Mouse (Mus musculus) stomach, postnatal 0 days (tissue): ENCODE measurements around the gene Ccrl2. TPM values are rescaled to one million over a fixed set of nuclear protein-coding genes. Genes with fewer than 3 reads are reported as not detected.

Source experiments
- ATAC-seq: fragments of 200-750 bp; cut with Nextera tagmentation; 2 replicates; pipeline ENCODE4 v1.8.0; 2017; ENCODE audit not compliant: low FRiP score, low TSS enrichment
- DNase-seq: peaks from one replicate; pipeline ENCODE4 v3.0.0-alpha.2; 2016; ENCODE audit warnings: low spot score
- H3K27ac ChIP-seq: fragments of 300-500 bp; sonication (generic); replicated peaks from 2 replicates; pipeline ENCODE4 v1.5.1; 2014; ENCODE audit warnings: mild to moderate bottlenecking, control low read depth
- H3K27me3 ChIP-seq: fragments of 300-500 bp; sonication (generic); 2 replicates; pipeline ENCODE4 v1.6.1; 2014; ENCODE audit warnings: low read length; ENCODE audit not compliant: control insufficient read depth, insufficient read depth
- H3K36me3 ChIP-seq: fragments of 300-500 bp; sonication (generic); 2 replicates; pipeline ENCODE4 v1.6.1; 2014; ENCODE audit warnings: low read length, mixed read lengths; ENCODE audit not compliant: control insufficient read depth, insufficient read depth
- H3K4me1 ChIP-seq: fragments of 300-500 bp; sonication (generic); replicated peaks from 2 replicates; pipeline ENCODE4 v1.6.1; 2014; ENCODE audit warnings: antibody characterized with exemption; ENCODE audit not compliant: control insufficient read depth, insufficient read depth
- H3K4me2 ChIP-seq: fragments of 300-500 bp; sonication (generic); replicated peaks from 2 replicates; pipeline ENCODE4 v1.6.1; 2014; ENCODE audit warnings: low read depth, mild to moderate bottlenecking, control low read depth, moderate library complexity
- H3K4me3 ChIP-seq: fragments of 300-500 bp; sonication (generic); 2 replicates; pipeline ENCODE4 v1.5.1; 2014; ENCODE audit warnings: low read depth, low read length, control low read depth
- H3K9ac ChIP-seq: fragments of 300-500 bp; sonication (generic); 2 replicates; pipeline ENCODE4 v1.6.1; 2014; ENCODE audit warnings: mild to moderate bottlenecking, low read length, control low read depth, mixed read lengths
- H3K9me3 ChIP-seq: fragments of 300-500 bp; sonication (generic); 2 replicates; pipeline ENCODE4 v1.6.1; 2016; ENCODE audit warnings: low read length; ENCODE audit not compliant: control insufficient read depth
- CTCF ChIP-seq: IDR thresholded peaks from 2 replicates; pipeline ENCODE4 v1.5.1; 2016; ENCODE audit warnings: antibody characterized with exemption, low read depth, mild to moderate bottlenecking, moderate library complexity
- EP300 ChIP-seq: optimal IDR thresholded peaks from 2 replicates; pipeline ENCODE3; 2016; ENCODE audit warnings: antibody characterized with exemption
- WGBS: fragments of 180-500 bp; shearing (Covaris S2); extraction: QIAGEN DNeasy Blood & Tissue Kit; methylation state at CpG from one replicate; pipeline ENCODE4 v1.1.7; 2014; 5-methylcytosine and 5-hydroxymethylcytosine counted together
- polyA plus RNA-seq: library from polyadenylated mRNA; unstranded; fragments of >200 nt; fragmentation: Nextera tagmentation; extraction: Ambion mirVana; gene quantifications from 2 replicates; pipeline ENCODE4 v1.2.1, GENCODE M21; 2015

Gene Ccrl2
- polyA plus RNA-seq, 1 experiment from 2014 or later, result 2.0 TPM

DNA sequence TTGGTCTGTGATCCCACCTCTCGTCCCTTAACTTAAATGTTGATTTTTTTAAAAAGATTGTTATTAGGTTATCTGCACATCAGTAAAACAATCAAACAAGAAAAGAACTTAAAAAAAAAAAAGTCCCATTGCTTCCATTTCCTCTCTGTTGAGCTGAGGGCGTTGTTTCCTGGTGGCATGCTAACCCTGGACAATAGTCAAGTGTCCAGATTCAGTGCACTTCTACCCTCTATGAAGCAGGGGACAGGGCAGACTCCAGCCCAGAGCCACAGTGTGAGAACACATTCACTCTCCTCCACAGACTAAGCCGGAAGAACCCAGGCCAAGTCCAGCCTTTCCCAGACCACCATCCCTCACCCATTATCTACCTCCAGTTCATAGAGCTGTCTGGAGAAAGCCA lies 8.9 kb downstream of the Ccrl2 start:
- no peak overlapping the region for H3K4me2 ChIP-seq

DNA sequence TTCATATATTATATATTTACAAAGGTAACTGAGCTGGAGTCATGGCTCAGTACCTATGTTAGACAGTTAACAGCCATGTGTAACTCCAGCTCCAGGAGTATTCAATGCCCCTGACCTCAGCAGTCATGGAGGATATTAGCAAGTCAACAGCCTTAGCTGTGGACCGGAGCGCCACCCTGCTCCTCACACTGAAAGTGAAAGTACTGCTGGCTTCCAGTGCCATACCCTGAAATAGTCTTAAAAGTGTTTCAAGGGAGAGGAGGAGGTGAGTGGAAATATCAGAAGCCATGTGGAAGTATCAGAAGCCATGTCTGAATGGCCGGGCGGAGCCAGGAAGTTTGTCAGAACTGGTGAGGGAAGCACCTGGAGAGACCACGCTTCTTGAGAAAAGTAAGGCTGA lies 10.1 kb downstream of the Ccrl2 start:
- Histone ChIP-seq H3K27ac (no peak overlapping the region), H3K27me3 (no peaks in the 10 kb centered on the region), H3K36me3 (no peaks in the 10 kb centered on the region), H3K4me2 (no peak overlapping the region), H3K4me1 (no peaks in the 10 kb centered on the region), H3K4me3 (no peak overlapping the region), H3K9ac (no peak overlapping the region), H3K9me3 (no peaks in the 10 kb centered on the region)
- ATAC-seq, result no peak
- TF ChIP-seq CTCF, result no peak
- no peak for TF ChIP-seq EP300
- 87% methylated on average over 5 of the region's 5 CpGs for WGBS
- no peak for DNase-seq

More for the DNA sequence above, 8.9 kb downstream of the Ccrl2 start:
- Histone ChIP-seq H3K4me1 (no peaks in the 10 kb centered on the region), H3K9me3 (no peaks in the 10 kb centered on the region), H3K9ac (no peak overlapping the region), H3K27me3 (no peaks in the 10 kb centered on the region), H3K4me3 (no peak overlapping the region), H3K36me3 (no peaks in the 10 kb centered on the region), H3K27ac (no peak overlapping the region)
- ATAC-seq (no peak), DNase-seq (no peak)
- TF ChIP-seq CTCF (no peak), EP300 (no peak)
- WGBS, result 63% methylated on average over 3 of the region's 3 CpGs

DNA sequence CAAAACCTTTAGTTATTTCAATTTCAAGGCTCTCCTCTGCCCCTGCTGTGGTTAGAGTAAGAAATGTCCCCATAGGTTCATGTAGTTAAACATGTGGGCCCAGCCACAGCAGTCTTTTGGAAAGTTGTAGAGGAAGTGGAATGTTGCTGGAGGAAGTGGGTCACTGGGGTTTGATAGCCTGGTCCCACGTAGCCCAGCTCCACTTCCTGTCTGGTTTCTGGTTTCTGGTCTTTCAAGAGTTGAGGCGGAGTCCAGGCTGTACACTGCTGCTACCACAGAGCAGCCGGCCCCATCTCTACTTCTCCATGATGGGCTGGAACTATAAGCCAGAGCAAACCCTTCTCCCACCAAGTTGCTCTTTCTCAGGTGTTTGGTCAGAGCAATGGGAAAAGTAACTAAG lies 11.1 kb downstream of the Ccrl2 start:
- no peak for TF ChIP-seq EP300
- no peak for TF ChIP-seq CTCF
- H3K9ac ChIP-seq, result no peak overlapping the region
- no peak overlapping the region for H3K4me3 ChIP-seq
- no peaks in the 10 kb centered on the region for H3K9me3 ChIP-seq
- no peaks in the 10 kb centered on the region for H3K27me3 ChIP-seq
- DNase-seq (no peak), ATAC-seq (no peak)
- 61% methylated on average over 3 of the region's 3 CpGs for WGBS
- H3K36me3 ChIP-seq, result no peaks in the 10 kb centered on the region
- no peak overlapping the region for H3K27ac ChIP-seq
- no peaks in the 10 kb centered on the region for H3K4me1 ChIP-seq
- no peak overlapping the region for H3K4me2 ChIP-seq

DNA sequence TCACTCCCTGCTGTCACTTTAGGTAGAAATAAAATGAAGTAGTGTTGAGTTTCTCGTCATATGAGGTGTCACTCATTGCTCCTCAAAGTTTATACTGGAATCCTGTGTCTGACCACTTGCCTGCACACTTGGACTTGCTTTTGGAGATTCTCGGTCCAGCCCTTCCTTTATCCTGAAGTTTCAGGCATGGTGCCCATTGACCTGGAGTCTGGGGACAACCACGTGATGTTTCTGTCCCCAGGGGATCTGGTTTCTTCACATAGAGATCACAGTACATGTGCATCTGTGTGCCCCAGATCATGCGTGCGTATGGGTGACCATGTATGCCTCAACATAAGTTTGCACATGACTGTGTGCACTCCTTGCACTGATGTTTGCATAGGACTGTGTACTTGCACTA lies 15.1 kb downstream of the Ccrl2 start:
- no peak for DNase-seq
- H3K36me3 ChIP-seq, result no peaks in the 10 kb centered on the region
- no peak overlapping the region for H3K27ac ChIP-seq
- no peak overlapping the region for H3K4me2 ChIP-seq
- no peak overlapping the region for H3K4me3 ChIP-seq
- no peaks in the 10 kb centered on the region for H3K9me3 ChIP-seq
- no peaks in the 10 kb centered on the region for H3K27me3 ChIP-seq
- no peak for ATAC-seq
- no peaks in the 10 kb centered on the region for H3K4me1 ChIP-seq
- TF ChIP-seq EP300 (no peak), CTCF (no peak)
- H3K9ac ChIP-seq, result no peak overlapping the region
- 75% methylated on average over 5 of the region's 5 CpGs for WGBS

DNA sequence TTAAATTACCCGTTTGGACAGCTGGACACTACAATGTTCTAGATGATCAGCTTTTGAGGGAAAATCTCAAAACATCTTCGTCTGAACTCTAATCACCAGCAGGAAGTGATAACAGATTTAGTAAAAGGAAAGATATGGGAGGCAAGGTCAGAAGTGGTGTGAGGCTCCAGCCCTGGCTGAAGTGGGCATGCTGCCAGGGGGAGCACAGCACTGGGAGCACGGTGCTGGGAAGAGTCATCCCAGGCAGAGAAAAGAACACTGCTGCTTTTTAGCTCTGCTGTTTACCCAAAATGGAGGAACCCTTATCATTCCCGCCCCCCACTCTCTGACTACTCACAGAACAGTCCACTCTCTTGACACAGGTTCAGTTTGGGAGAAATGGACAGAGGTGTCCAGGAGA lies 17.4 kb downstream of the Ccrl2 start:
- Histone ChIP-seq H3K4me3 (no peak overlapping the region), H3K4me1 (no peaks in the 10 kb centered on the region), H3K36me3 (no peaks in the 10 kb centered on the region), H3K4me2 (no peak overlapping the region), H3K27me3 (no peaks in the 10 kb centered on the region), H3K27ac (no peak overlapping the region), H3K9me3 (no peaks in the 10 kb centered on the region), H3K9ac (no peak overlapping the region)
- WGBS, result 64% methylated on average over 4 of the region's 4 CpGs
- DNase-seq (no peak), ATAC-seq (no peak)
- no peak for TF ChIP-seq EP300
- no peak for TF ChIP-seq CTCF

DNA sequence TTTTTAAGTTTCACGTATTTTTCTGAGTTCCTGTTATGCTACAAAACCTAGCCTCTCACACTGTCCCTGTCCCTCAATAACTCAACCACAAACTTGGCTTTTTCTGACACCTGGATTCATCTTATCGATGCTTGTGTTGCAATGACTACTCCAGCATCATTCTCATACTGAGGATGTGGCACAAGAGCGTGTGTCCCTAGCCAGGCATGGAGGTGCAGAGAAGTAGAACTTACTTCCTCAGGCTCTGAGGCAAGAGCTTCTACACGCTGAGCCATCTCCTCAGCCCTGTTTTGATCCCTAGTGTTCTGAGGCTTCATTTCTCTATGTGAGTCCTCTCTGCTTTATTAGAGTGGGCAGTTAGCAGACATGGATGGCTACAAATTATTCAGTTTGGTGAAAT lies 23.6 kb downstream of the Ccrl2 start:
- WGBS, result 88% methylated on average over 4 of the region's 4 CpGs
- H3K4me1 ChIP-seq, result no peaks in the 10 kb centered on the region
- H3K27me3 ChIP-seq, result no peaks in the 10 kb centered on the region
- ATAC-seq (no peak), DNase-seq (no peak)
- H3K9ac ChIP-seq, result no peak overlapping the region
- no peaks in the 10 kb centered on the region for H3K36me3 ChIP-seq
- no peaks in the 10 kb centered on the region for H3K9me3 ChIP-seq
- H3K4me3 ChIP-seq, result no peak overlapping the region
- no peak for TF ChIP-seq EP300
- no peak for TF ChIP-seq CTCF
- H3K4me2 ChIP-seq, result no peak overlapping the region
- no peak overlapping the region for H3K27ac ChIP-seq

DNA sequence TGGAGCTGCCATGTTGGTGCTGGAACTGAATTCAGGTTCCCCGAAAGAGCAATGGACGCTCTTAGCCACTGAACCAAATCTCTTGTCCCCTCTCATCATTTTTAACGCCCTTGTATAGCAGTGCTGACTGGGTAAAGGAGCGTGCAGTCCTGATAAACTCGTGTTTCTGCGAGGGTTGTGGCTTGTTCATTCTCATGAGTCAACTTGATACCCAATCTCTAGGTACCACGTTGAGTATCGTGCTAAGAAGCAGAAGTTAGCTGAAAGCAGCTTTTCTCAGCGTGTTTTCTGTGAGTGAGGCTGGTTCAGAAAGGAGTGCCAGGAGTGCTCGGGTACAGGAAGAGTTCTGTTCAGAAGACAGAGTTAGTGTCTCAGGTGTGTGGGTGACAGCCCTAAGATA lies 30.5 kb downstream of the Ccrl2 start:
- TF ChIP-seq EP300, result no peak
- no peak for TF ChIP-seq CTCF
- Histone ChIP-seq H3K27me3 (no peaks in the 10 kb centered on the region), H3K9me3 (no peaks in the 10 kb centered on the region), H3K27ac (no peak overlapping the region), H3K36me3 (no peaks in the 10 kb centered on the region), H3K9ac (no peak overlapping the region), H3K4me2 (no peak overlapping the region), H3K4me1 (no peaks in the 10 kb centered on the region), H3K4me3 (no peak overlapping the region)
- ATAC-seq, result no peak
- 83% methylated on average over 10 of the region's 10 CpGs for WGBS
- no peak for DNase-seq
